Mouse (Mus musculus) neural tube, postnatal 0 days (tissue): ENCODE measurements around the gene Kdelc1. TPM values are rescaled to one million over a fixed set of nuclear protein-coding genes. Genes with fewer than 3 reads are reported as not detected.

Experiments used
- polyA plus RNA-seq: library from polyadenylated mRNA; unstranded; fragments of >200 nt; fragmentation: Nextera tagmentation; extraction: Ambion mirVana; gene quantifications from 2 replicates; pipeline ENCODE4 v1.2.1, GENCODE M21; 2015

Gene Kdelc1
- 19.2 and 19.4 TPM in 2 replicates for polyA plus RNA-seq

GRCm38 (mm10) chr1:44118239-44119054, at the start of gene Kdelc1, which contains the start of gene Bivm:
Gene Kdelc1 (minus strand): TSS chr1:44118808.
Gene Bivm (plus strand): TSS chr1:44118957.

GRCm38 (mm10) chr1:44147563-44148381, 29.2 kb upstream of the Kdelc1 start, which contains the start of gene Ercc5:
Gene Ercc5 (plus strand): TSS chr1:44147744.

GRCm38 (mm10) chr1:44102259-44102717, 16.3 kb downstream of the Kdelc1 start, which contains the start of gene Tex30:
Gene Tex30 (minus strand): TSS chr1:44102441.

GRCm38 (mm10) chr1:44061836-44062235, 56.8 kb downstream of the Kdelc1 start, which contains the start of gene Gm8251:
Gene Gm8251 (minus strand): TSS chr1:44061936.

Other genes starting within 250 kb of the Kdelc1 start
- gene Tpp2, start 185.2 kb downstream of the Kdelc1 start, polyA plus RNA-seq, result 38.9 and 41.7 TPM in 2 replicates
- 1.1 and 1.2 TPM in 2 replicates for gene Mettl21c, start 98.8 kb downstream of the Kdelc1 start, polyA plus RNA-seq
- 0.03 TPM in 1 of 2 replicates, not detected in the other for gene Gm8251, start 56.9 kb downstream of the Kdelc1 start, polyA plus RNA-seq
- 36.2 and 38.6 TPM in 2 replicates for gene Tex30, start 16.4 kb downstream of the Kdelc1 start, polyA plus RNA-seq
- 19.4 and 19.8 TPM in 2 replicates for gene Bivm, start 149 bp upstream of the Kdelc1 start, polyA plus RNA-seq
- gene Ercc5, start 28.9 kb upstream of the Kdelc1 start, polyA plus RNA-seq, result 18.5 TPM in 2 replicates
- not detected in 2 replicates for gene Mettl21e, start 100.2 kb upstream of the Kdelc1 start, polyA plus RNA-seq